Mouse (Mus musculus) mouse embryonic stem cell (cell line): Measurements from ENCODE around the gene Bhlha15.

ENCODE experiments used
- in situ Hi-C, 2 experiments: fragments of 300-500 bp; cut with MboI; formaldehyde crosslinking; loops; 1 replicate in 1 of 2; 3 replicates in 1 of 2; pipeline ENCODE4 v1.14.3; 2019 to 2020; ENCODE audit warnings: low sequenced_read_pairs in 2 of 2, low pct_unique_long_range_greater_than_20kb in 1 of 2, mixed read lengths in 1 of 2; ENCODE audit not compliant: unreplicated experiment in 1 of 2

Gene Bhlha15

GRCm38 (mm10) chr5:144189950-144190583, at the start of gene Bhlha15:
TSS of gene Bhlha15 (plus strand) at chr5:144190286.
- in situ Hi-C loops: no loop called here

- in situ Hi-C loops: no loop called here
Observed at GRCm38 (mm10) chr5:144143531-144143930, 46.6 kb upstream of the Bhlha15 start.

DNA sequence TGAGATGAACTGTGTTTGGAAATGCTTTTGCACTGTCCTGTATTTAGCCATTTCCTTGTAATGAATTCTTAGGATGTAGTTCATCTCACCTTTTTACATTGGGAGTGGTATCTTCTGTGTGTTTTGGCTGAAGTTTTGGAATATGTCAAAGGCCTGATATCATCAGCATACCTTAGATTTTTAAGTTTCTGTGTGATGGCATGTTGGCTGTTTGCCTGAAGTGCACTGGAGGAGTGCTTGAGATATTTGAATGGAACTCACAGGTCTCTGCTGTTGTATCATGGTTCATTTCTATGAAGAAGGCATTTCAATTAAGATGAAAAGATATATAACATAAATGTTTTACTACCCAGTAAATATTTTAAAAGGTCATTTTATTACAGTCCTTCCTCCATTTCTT, 43.2 kb upstream of the Bhlha15 start:
- in situ Hi-C loops: no loop called here

DNA sequence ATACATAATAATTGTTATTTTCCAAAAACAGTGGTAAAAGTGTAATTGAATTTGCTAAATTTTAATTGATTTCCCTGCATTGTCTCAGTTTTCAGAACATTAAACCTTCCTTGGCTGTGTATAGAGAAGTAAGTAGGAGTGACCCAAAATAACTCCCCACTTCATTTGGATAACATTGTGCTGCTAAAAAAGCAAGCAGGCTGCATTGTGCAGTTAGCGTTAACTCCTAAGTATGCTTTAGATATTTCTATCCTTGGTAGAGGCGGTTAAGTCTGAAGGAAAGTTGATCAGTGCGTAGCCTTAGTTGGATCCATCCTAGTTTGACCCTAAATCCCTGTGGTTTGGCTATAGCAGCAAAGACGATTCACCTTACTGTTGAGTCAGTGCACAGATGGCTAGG, 40.6 kb upstream of the Bhlha15 start:
- in situ Hi-C loops: no loop called here

GRCm38 (mm10) chr5:144151270-144151669, 38.8 kb upstream of the Bhlha15 start:
- in situ Hi-C loops: loop anchor here (10.0 kb wide), 1 partner anchor 96 kb away; no protein-coding TSS in a partner anchor

DNA sequence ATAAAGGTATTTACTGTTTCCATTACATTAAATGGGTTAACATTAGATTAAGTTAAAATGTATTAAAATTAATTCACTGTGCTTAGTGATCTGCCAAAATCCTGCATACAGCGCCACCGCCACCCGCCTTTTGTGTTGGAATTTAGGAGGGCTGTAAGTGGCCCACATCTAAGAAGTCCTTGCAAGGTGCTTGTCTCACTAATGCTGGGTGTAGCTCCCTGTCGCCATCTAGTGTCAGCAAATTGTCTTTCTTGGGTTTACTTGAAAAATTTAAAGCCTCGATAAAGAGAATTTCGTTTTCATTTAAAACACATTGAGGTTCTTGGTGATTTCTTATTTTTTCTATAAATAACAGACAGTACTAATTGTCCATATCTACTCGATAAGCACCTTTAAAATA, 35.6 kb upstream of the Bhlha15 start:
- in situ Hi-C loops: loop anchor here (10.0 kb wide), 1 partner anchor 100 kb away; no protein-coding TSS in a partner anchor

GRCm38 (mm10) chr5:144158604-144159003, 31.5 kb upstream of the Bhlha15 start:
- in situ Hi-C loops: loop anchor here (10.0 kb wide), 1 partner anchor 104 kb away; no protein-coding TSS in a partner anchor

DNA sequence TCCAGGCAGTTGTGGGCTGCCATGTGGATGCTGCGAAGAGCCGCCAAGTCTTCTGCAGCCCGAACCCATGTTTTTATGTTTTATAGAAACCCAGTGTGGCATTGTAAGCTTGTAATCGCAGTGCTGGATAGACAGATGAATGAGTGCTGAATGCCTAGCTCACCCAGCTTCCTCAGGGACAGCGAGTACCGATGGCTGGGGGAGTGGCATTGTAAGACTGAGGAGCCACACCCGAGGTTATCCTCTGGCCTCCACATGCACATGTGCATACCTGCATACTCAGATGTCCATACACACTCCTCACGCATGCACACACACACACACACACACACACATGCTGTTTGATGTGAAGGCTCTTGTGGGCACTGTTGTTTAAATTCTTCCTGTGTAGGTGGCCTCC, 30.9 kb upstream of the Bhlha15 start:
- in situ Hi-C loops: loop anchor here (10.0 kb wide), 1 partner anchor 104 kb away; no protein-coding TSS in a partner anchor

DNA sequence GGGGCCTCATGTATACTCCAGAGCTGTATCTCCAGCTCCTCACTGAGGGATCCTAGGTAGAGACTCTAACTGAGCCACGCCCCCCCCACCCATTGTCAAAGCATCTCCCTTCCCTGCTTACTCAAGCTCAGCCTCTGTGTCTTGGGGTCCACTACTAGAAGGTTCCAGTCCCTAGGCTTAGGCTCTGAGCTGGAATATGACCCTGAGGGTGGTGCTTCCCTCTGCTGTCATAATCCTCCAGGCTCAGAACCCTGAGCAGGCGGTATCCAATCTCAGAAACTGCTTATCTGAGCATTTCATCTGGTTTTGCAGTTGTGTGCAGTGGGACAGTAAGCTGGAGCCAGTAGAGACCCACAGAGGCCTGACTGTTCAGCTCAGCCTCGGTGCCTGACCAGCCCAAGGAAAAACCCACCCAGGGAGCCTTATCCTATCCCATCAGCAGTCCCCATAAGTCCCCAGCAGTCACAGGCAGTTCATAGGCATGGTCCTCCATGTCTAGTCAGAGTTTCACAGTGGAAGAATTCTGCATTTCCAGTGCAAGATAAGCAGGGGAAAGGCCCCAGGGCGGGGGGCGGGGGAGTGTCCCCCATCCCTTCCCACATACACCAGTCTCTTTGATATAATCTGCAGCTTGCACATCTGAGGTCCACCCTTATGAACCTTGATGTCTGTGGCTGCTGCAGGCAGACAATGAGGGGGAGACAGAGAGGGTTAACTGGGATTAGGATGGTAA, 27.8 kb upstream of the Bhlha15 start:
- in situ Hi-C loops: no loop called here

DNA sequence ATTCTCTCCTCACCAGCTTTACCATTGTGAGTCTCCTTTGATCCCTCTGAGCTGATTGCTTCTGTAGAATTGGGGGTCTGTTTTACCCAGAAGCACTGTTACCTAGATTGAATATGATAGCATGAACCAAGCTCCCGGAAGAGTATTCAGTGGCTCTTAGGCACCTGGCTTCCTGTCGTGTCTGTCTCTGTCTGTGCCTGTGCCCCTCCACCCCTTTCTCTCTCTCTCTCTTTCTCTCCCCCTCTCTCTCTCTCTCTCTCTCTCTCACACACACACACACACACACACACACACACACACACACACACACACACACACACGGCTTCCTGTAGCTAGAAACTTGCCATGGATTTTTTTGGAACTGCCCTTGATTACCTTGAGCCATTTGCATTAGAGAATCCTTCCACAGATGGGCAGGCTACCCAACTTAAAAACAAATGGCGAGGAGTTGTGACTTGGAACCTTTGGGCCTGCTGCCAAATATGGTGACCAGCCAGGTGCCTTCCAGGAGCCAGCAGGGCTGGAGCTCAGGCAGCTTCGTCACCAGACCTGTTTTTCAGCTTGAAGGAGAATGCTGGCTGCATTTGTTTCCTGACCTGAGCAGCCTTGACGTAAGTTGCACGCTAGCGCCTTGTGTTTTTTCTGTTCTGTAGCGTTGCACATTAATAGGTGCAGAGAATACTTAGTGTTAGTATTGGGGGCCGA, 27.1 kb upstream of the Bhlha15 start:
- in situ Hi-C loops: no loop called here

GRCm38 (mm10) chr5:144165756-144166155, 24.3 kb upstream of the Bhlha15 start:
- in situ Hi-C loops: no loop called here

DNA sequence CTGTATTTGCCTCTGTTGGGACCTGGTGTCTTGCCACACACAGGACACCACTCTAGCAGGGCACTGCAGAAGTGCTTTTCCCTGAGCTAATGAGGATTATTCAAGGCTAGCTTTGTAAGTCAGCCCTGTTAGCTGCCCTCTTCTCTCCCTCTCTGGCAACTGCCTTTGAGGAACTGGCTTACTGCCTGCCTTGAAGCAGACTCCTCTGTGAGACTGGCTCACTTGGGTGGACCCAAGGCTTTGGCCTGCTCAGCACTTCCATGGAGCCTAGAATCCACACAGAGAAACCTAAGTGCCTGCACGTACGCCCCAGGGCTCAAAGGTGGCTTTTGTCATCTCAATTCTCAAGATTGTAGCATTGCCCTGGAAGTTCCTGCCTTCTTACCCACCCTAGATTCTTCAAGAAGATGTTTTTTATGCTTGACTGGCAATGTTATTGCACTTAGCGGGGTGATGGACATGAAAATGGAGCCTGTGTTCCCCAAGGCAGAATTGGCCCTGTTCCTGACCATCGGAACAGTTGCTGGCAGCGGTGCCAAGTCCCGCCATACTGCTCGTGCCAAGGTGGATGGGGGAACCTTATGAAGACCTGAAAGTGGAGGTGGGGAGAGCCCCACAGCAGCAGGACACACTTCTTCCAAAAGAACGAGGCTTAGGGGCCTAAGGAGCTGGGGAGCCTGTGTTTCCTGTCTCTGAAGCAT, 20.7 kb upstream of the Bhlha15 start:
- in situ Hi-C loops: no loop called here

DNA sequence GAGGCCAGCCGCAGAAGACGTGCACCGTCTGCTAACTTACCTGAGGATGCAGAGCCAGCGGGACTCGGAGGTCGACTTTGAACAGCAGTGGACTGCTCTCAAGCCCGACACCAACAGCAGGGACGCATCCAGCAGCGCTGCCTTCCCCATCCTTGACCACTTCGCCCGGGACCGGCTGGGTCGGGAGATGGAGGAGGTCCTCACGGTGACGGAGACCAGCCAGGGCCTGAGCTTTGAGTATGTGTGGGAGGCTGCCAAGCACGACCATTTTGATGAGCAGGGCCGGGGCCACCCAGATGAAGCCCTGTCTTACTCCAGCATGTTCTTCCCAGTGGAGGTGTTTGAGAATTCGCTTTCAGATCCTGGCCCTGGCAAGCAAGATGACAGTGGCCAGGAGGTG, 16.4 kb upstream of the Bhlha15 start:
- in situ Hi-C loops: no loop called here

DNA sequence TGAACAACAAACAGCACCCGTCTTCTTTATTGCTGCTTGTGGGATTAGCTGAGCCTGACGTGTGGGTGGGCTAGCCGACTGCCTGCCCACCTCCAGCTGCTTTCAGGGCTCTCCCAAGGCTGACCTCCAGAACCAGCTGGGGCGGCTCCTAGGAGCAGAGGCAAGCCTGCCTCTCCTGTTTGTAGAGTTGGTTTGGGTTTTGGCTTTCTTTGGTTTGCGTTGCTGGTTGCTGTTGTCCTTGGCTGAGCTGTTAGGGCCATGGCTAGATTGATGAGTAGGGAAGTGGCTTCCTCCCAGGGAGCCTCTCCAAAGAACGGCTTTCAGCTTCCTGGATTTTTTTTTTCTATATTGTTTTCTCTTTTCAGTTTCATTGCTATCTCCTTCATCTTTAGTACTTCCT, 11.9 kb upstream of the Bhlha15 start:
- in situ Hi-C loops: no loop called here

GRCm38 (mm10) chr5:144181249-144181648, 8.8 kb upstream of the Bhlha15 start:
- in situ Hi-C loops: no loop called here

GRCm38 (mm10) chr5:144182542-144183247, 7.4 kb upstream of the Bhlha15 start:
- in situ Hi-C loops: no loop called here

DNA sequence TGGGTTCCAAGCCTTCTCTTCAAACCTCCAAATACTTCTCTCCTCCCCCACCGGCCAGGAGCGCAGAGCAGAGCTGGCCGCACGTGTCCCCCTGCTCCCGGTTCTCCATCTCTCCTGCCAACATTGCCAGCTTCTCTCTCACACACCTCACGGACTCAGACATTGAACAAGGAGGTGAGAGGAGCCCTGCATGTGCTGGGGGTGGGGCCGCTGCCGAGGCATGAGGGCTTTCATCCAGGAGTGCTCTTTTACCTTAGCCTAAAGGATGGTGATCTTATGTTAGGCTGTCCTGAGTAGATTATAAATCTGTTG, 6.9 kb upstream of the Bhlha15 start:
- in situ Hi-C loops: no loop called here

DNA sequence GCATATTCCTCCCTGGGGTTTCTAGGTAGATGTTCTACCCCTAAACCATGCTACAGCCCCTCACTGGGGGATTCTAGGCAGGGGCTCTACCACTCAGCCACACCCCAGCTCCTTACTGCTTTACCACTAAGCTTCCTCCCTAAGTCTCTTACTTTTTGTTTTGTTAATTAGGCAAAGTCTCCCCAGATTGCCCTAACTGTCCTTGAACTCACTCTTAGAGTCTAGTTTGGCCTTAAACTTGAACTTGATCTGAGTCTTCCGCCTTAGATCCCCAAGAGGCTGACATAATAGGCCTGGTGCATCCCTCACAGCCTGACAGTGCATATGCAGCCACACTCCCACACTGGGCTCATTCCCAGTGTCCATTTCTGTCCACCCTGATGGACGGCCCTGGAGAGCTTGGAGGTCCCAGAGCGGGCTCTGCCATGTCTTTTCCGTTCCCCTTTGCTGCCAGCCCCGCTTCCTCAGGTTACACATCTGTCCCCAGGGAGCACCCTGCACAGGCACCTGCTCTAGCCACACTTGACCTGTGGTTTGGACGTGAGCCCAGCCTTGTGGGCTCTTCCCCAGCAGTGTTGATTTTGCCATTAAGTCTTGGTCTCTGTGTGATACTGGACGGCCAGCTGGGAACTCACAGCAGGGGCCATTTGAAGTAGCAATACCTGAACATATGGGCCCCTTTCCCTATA, 6.3 kb upstream of the Bhlha15 start:
- in situ Hi-C loops: no loop called here
